Mouse (Mus musculus) liver, adult 2 months (tissue): ENCODE measurements around the gene Itgb8. TPM values are rescaled to one million over a fixed set of nuclear protein-coding genes. Genes with fewer than 3 reads are reported as not detected.

ENCODE experiments used
- DNase-seq: peaks from one replicate; pipeline ENCODE4 v3.0.0-alpha.2; 2011; ENCODE audit warnings: low read depth, low spot score; ENCODE audit errors: extremely low read depth
- H3K27ac ChIP-seq: fragments of 200-500 bp; replicated peaks from 2 replicates; pipeline ENCODE4 v1.5.1; 2012; ENCODE audit warnings: low read depth, mild to moderate bottlenecking, control low read depth, inconsistent platforms, low read length; ENCODE audit not compliant: insufficient read depth
- H3K27me3 ChIP-seq: fragments of 200-500 bp; 2 replicates; pipeline ENCODE4 v1.6.1; 2012; ENCODE audit warnings: mild to moderate bottlenecking, moderate library complexity, low read length, inconsistent platforms; ENCODE audit not compliant: control insufficient read depth, insufficient read depth
- H3K36me3 ChIP-seq: fragments of 200-500 bp; 2 replicates; pipeline ENCODE4 v1.6.1; 2012; ENCODE audit warnings: low read length, inconsistent platforms; ENCODE audit not compliant: control insufficient read depth, insufficient read depth
- H3K4me1 ChIP-seq: fragments of 200-500 bp; 2 replicates; pipeline ENCODE4 v1.6.1; 2011; ENCODE audit warnings: low read length; ENCODE audit not compliant: control insufficient read depth, insufficient read depth
- H3K4me3 ChIP-seq: fragments of 200-500 bp; 2 replicates; pipeline ENCODE4 v1.5.1; 2011; ENCODE audit warnings: low read depth, mild to moderate bottlenecking, control low read depth, low read length, moderate library complexity; ENCODE audit not compliant: insufficient read depth
- H3K79me2 ChIP-seq: fragments of 200-500 bp; 2 replicates; pipeline ENCODE4 v1.6.1; 2012; ENCODE audit warnings: inconsistent platforms, mild to moderate bottlenecking, low read length, moderate library complexity; ENCODE audit not compliant: control insufficient read depth, insufficient read depth
- H3K9ac ChIP-seq: fragments of 200-500 bp; 2 replicates; pipeline ENCODE4 v1.6.1; 2012; ENCODE audit warnings: low read depth, mild to moderate bottlenecking, control low read depth, inconsistent platforms, low read length
- CTCF ChIP-seq: fragments of 200-500 bp; IDR thresholded peaks from 2 replicates; pipeline ENCODE4 v1.5.1; 2011; ENCODE audit warnings: low read depth, low read length, control low read depth
- POLR2A ChIP-seq: fragments of 200-500 bp; IDR thresholded peaks from 2 replicates; pipeline ENCODE4 v1.6.1; 2011; ENCODE audit warnings: low read length, control low read depth; ENCODE audit not compliant: insufficient read depth; ENCODE audit errors: extremely low read depth
- WGBS: fragments of 180-500 bp; shearing (Covaris S2); methylation state at CpG from one replicate; pipeline ENCODE4 v1.1.7; 2018; 5-methylcytosine and 5-hydroxymethylcytosine counted together
- polyA plus RNA-seq: library from polyadenylated mRNA; depleted of rRNA; stranded (reverse); fragments of >200 nt; gene quantifications from 2 replicates; pipeline ENCODE4 v1.2.3, GENCODE M21; 2012
- total RNA-seq: library from RNA; depleted of rRNA; stranded (reverse); fragments of >200 nt; gene quantifications from 2 replicates; pipeline ENCODE4 v1.2.3, GENCODE M21; 2014

Gene Itgb8
- total and polyA plus RNA-seq, 2 experiments = 0.01 to 0.37 TPM

- Histone ChIP-seq H3K4me1 (no peaks in the 10 kb centered on the region), H3K36me3 (no peaks in the 10 kb centered on the region), H3K27ac (no peak overlapping the region), H3K9ac (no peak overlapping the region), H3K4me3 (no peak overlapping the region), H3K79me2 (no peaks in the 10 kb centered on the region), H3K27me3 (no peaks in the 10 kb centered on the region)
- TF ChIP-seq POLR2A (no peak), CTCF (no peak)
- DNase-seq = no peak
- 87% methylated on average over 3 of the region's 3 CpGs for WGBS
Observed at GRCm38 (mm10) chr12:119264506-119264905, 25.9 kb upstream of the Itgb8 start.

GRCm38 (mm10) chr12:119248581-119248980, 10.0 kb upstream of the Itgb8 start:
- Histone ChIP-seq H3K79me2 (no peaks in the 10 kb centered on the region), H3K9ac (no peak overlapping the region), H3K27me3 (no peaks in the 10 kb centered on the region), H3K36me3 (no peaks in the 10 kb centered on the region), H3K4me3 (no peak overlapping the region), H3K27ac (no peak overlapping the region), H3K4me1 (no peaks in the 10 kb centered on the region)
- 64% methylated on average over 1 of the region's 1 CpGs for WGBS
- no peak for DNase-seq
- TF ChIP-seq CTCF = no peak
- no peak for TF ChIP-seq POLR2A

GRCm38 (mm10) chr12:119241071-119241470, 2.5 kb upstream of the Itgb8 start:
- no peak overlapping the region for H3K9ac ChIP-seq
- H3K4me3 ChIP-seq = no peak overlapping the region
- H3K36me3 ChIP-seq = no peaks in the 10 kb centered on the region
- no peaks in the 10 kb centered on the region for H3K4me1 ChIP-seq
- 71% methylated on average over 1 of the region's 1 CpGs for WGBS
- peaks cover 15% of the 10 kb centered on the region; the same call in 1 of the 2 replicates for H3K27me3 ChIP-seq
- H3K27ac ChIP-seq = no peak overlapping the region
- H3K79me2 ChIP-seq = no peaks in the 10 kb centered on the region
- no peak for DNase-seq
- no peak for TF ChIP-seq POLR2A
- no peak for TF ChIP-seq CTCF

GRCm38 (mm10) chr12:119237921-119238695, 494 bp downstream of the Itgb8 start:
- H3K9ac ChIP-seq = peak overlapping the region; percentile 53
- no peaks in the 10 kb centered on the region for H3K36me3 ChIP-seq
- TF ChIP-seq CTCF (no peak), POLR2A (no peak)
- peak overlapping the region; percentile 52 for H3K4me3 ChIP-seq
- peaks cover 15% of the 10 kb centered on the region; the same call in 1 of the 2 replicates for H3K27me3 ChIP-seq
- H3K27ac ChIP-seq = peak overlapping the region; percentile 16
- H3K4me1 ChIP-seq = no peaks in the 10 kb centered on the region
- no peaks in the 10 kb centered on the region for H3K79me2 ChIP-seq
- no peak for DNase-seq
- 2% methylated on average over 35 of the region's 35 CpGs for WGBS

GRCm38 (mm10) chr12:119237241-119237920, 1.2 kb downstream of the Itgb8 start:
- H3K79me2 ChIP-seq = no peaks in the 10 kb centered on the region
- DNase-seq = no peak
- no peak for TF ChIP-seq POLR2A
- TF ChIP-seq CTCF = no peak
- H3K27ac ChIP-seq = peak overlapping the region; percentile 16
- WGBS = 10% methylated on average over 12 of the region's 13 CpGs
- peaks cover 15% of the 10 kb centered on the region; the same call in 1 of the 2 replicates for H3K27me3 ChIP-seq
- H3K36me3 ChIP-seq = no peaks in the 10 kb centered on the region
- no peaks in the 10 kb centered on the region for H3K4me1 ChIP-seq
- H3K9ac ChIP-seq = peak overlapping the region; percentile 53
- peak overlapping the region; percentile 52 for H3K4me3 ChIP-seq
